Mouse (Mus musculus) thymus, adult 2 months (tissue): ENCODE data around the gene Lars2.

Source experiments
- CTCF ChIP-seq: fragments of 200-500 bp; IDR thresholded peaks from 2 replicates; pipeline ENCODE4 v1.5.1; 2012; ENCODE audit warnings: mild to moderate bottlenecking, control low read depth, low read length, moderate library complexity, borderline replicate concordance; ENCODE audit not compliant: control insufficient read depth, poor library complexity, insufficient read depth; ENCODE audit errors: extremely low read depth
- POLR2A ChIP-seq: fragments of 200-500 bp; IDR thresholded peaks from 2 replicates; pipeline ENCODE4 v1.6.1; 2012; ENCODE audit warnings: mild to moderate bottlenecking, low read length, control low read depth, moderate library complexity; ENCODE audit not compliant: control insufficient read depth, poor library complexity, insufficient read depth; ENCODE audit errors: extremely low read depth

DNA sequence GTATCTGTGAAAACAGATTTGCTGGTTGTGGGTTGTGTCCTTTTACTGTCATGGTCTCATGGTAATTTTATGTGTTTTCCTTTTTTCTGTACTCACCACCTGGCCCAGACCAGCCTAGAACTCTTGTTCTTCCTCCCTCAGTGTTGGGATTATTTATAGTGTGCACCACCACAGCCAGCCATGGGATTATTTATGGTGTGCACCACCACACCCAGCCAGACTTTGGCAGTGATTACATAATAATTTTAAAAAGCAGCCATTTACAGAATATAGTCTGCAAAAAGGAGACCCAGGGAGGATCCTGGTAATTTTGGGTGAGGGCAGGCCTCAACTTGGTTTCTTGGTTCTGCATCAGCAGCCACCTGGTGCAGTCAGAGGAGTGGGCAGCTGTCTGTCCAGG is 81.9 kb downstream of the Lars2 start:
- TF ChIP-seq POLR2A, result no peak
- TF ChIP-seq CTCF, result no peak
